Mouse (Mus musculus) testis, adult 2 months (tissue): ENCODE measurements around the gene Rap1b. TPM values are rescaled to one million over a fixed set of nuclear protein-coding genes. Genes with fewer than 3 reads are reported as not detected.

Experiments used
- H3K27ac ChIP-seq: fragments of 200-500 bp; 2 replicates; pipeline ENCODE4 v1.5.1; 2012; ENCODE audit warnings: low read depth, low read length; ENCODE audit not compliant: control insufficient read depth, insufficient read depth
- H3K27me3 ChIP-seq: fragments of 200-500 bp; 2 replicates; pipeline ENCODE4 v1.6.1; 2012; ENCODE audit warnings: mild to moderate bottlenecking, low read length, moderate library complexity; ENCODE audit not compliant: control insufficient read depth, insufficient read depth
- H3K36me3 ChIP-seq: fragments of 200-500 bp; 2 replicates; pipeline ENCODE4 v1.6.1; 2012; ENCODE audit warnings: mild to moderate bottlenecking, low read length; ENCODE audit not compliant: control insufficient read depth, insufficient read depth
- H3K4me1 ChIP-seq: fragments of 200-500 bp; 2 replicates; pipeline ENCODE4 v1.6.1; 2012; ENCODE audit warnings: low read length; ENCODE audit not compliant: control insufficient read depth, insufficient read depth
- H3K4me3 ChIP-seq: fragments of 200-500 bp; 2 replicates; pipeline ENCODE4 v1.5.1; 2012; ENCODE audit warnings: low read depth, mild to moderate bottlenecking, low read length, moderate library complexity, mixed read lengths; ENCODE audit not compliant: control insufficient read depth
- CTCF ChIP-seq: fragments of 200-500 bp; IDR thresholded peaks from 2 replicates; pipeline ENCODE4 v1.5.1; 2012; ENCODE audit warnings: low read depth, mild to moderate bottlenecking, inconsistent platforms, low read length, moderate library complexity; ENCODE audit not compliant: control insufficient read depth, insufficient read depth, insufficient replicate concordance
- POLR2A ChIP-seq: fragments of 200-500 bp; IDR thresholded peaks from 2 replicates; pipeline ENCODE4 v1.6.1; 2012; ENCODE audit warnings: low read depth, mild to moderate bottlenecking, inconsistent platforms, low read length, moderate library complexity; ENCODE audit not compliant: control insufficient read depth
- polyA plus RNA-seq: library from polyadenylated mRNA; depleted of rRNA; stranded (reverse); fragments of >200 nt; gene quantifications from 2 replicates; pipeline ENCODE4 v1.2.3, GENCODE M21; 2012

The Rap1b gene
- polyA plus RNA-seq, 1 experiment, result 13.8 TPM

- Histone ChIP-seq H3K27me3 (no peaks in the 10 kb centered on the region), H3K27ac (peak overlapping the region; percentile 87), H3K4me3 (peak overlapping the region; percentile 96), H3K4me1 (peaks cover 10% of the 10 kb centered on the region), H3K36me3 (no peaks in the 10 kb centered on the region)
- TF ChIP-seq POLR2A, result no peak
- no peak for TF ChIP-seq CTCF
These were observed 846 bp downstream of the Rap1b start for GRCm38 (mm10) chr10:117844782-117845596.

GRCm38 (mm10) chr10:117844279-117844678 lies 1.6 kb downstream of the Rap1b start:
- Histone ChIP-seq H3K27ac (no peak overlapping the region), H3K4me3 (no peak overlapping the region), H3K4me1 (peaks cover 10% of the 10 kb centered on the region), H3K27me3 (no peaks in the 10 kb centered on the region), H3K36me3 (no peaks in the 10 kb centered on the region)
- TF ChIP-seq POLR2A (no peak), CTCF (no peak)

DNA sequence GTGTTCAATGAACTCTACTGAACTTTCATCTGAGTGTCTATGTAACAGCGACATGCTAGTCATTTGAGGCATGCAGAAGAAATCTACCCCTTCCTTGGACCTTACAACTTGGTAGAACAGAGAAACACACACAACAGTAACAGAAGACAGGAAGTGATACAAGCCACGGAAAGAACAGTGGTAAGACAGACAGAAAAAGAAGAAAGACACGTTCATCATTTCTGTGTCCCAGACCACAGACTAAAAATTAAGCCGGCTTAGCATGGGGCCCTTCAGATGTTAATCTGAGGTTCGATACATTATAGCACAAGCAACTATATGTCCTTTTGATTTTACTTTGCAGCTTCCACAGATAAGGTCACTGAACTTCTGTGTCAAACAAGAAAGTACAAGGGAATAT lies 2.1 kb downstream of the Rap1b start:
- H3K4me1 ChIP-seq, result peaks cover 10% of the 10 kb centered on the region
- H3K27me3 ChIP-seq, result no peaks in the 10 kb centered on the region
- H3K36me3 ChIP-seq, result no peaks in the 10 kb centered on the region
- H3K4me3 ChIP-seq, result no peak overlapping the region
- no peak overlapping the region for H3K27ac ChIP-seq
- TF ChIP-seq POLR2A (no peak), CTCF (no peak)

DNA sequence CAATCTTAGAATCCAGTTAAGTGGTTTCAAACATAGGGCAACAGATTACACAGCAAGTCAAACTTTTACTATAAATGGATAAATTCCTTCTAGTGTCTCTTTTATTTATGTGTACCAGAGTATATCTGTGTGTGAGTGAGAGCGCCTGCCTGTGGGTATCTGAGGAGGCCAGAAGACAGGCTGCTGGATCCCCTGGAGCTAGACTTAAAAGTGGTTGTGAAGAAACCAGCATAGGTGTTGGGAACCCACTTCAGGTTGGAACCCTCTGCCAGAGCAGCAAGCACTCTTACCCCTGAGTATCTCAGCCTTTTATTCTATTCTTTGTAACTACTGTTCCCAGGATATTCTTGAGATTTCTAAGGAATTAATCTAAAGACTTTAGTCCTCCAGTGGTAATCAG lies 4.1 kb downstream of the Rap1b start:
- Histone ChIP-seq H3K4me3 (no peak overlapping the region), H3K36me3 (no peaks in the 10 kb centered on the region), H3K4me1 (peaks cover 10% of the 10 kb centered on the region), H3K27ac (no peak overlapping the region), H3K27me3 (no peaks in the 10 kb centered on the region)
- no peak for TF ChIP-seq CTCF
- no peak for TF ChIP-seq POLR2A

DNA sequence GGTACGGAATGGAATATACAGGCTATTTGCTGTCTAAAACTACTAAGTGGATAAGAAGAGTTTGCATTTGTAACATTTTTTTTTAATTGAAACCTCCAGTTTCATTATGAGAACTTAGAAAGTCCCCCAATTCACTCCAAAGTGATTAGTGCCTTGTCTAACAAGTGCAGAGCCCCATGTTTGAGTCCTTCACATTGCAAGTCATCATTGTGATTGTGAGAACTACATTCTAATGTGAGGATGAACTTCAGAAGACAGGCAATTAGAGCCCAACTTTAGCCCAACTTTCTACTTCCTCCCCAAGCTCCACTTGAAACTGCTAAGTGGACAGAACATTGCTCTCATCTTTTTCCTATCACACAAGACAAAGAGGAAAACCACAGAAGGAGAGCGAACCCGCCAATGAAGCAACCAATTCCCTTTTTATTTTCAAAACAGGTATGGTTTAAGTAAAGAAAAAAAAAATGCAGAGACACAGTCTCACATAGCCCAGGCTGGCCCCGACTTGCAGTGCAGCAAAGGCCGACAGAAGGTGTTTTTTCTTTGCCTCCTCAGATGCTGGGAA lies 5.3 kb downstream of the Rap1b start:
- no peaks in the 10 kb centered on the region for H3K36me3 ChIP-seq
- TF ChIP-seq POLR2A (no peak), CTCF (no peak)

DNA sequence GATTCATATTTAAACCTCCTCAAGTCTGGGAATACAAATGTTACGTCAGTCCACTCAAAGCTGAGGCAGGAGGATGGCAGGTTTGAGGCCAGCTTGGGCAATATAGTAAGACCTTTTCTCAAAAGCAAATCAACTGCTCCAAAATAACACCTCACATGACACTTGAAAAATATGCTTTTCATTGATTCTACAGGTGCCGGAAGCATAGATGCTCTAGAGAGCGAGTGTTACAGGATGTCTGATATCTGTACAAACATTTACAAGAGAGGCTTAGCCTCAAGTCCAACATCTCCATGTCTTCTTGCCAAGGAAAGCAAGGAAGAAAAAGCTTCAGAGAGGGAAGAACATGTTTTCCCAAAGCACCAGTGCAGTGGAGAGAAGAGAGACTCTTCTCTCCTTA lies 6.1 kb downstream of the Rap1b start:
- no peaks in the 10 kb centered on the region for H3K36me3 ChIP-seq
- no peak overlapping the region for H3K27ac ChIP-seq
- no peak for TF ChIP-seq CTCF
- TF ChIP-seq POLR2A, result no peak
- H3K4me1 ChIP-seq, result peaks cover 1% of the 10 kb centered on the region
- no peak overlapping the region for H3K4me3 ChIP-seq
- no peaks in the 10 kb centered on the region for H3K27me3 ChIP-seq

More for the DNA sequence above, 5.3 kb downstream of the Rap1b start:
- Histone ChIP-seq H3K4me1 (peaks cover 3% of the 10 kb centered on the region), H3K4me3 (no peak overlapping the region), H3K27me3 (no peaks in the 10 kb centered on the region), H3K27ac (no peak overlapping the region)

DNA sequence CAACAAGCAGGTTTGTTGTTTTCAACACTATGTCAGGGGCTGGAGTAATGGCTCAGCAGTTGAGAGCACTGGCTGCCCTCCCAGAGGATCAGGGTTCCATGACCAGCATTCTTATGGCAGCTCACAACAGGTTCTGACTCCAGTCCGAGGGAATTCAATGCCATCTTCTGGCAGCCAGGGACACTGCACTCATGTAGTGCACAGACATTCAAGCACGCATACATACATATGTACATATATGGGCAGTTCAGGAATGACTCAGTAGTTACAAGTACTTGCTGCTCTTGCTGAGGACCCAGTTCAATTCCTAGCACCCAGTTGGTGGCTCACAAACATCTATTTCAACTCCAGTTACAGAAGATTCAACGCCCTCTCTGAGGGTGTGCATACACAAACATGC lies 6.9 kb downstream of the Rap1b start:
- H3K4me3 ChIP-seq, result no peak overlapping the region
- H3K4me1 ChIP-seq, result no peaks in the 10 kb centered on the region
- no peaks in the 10 kb centered on the region for H3K36me3 ChIP-seq
- TF ChIP-seq POLR2A (no peak), CTCF (no peak)
- no peaks in the 10 kb centered on the region for H3K27me3 ChIP-seq
- no peak overlapping the region for H3K27ac ChIP-seq

GRCm38 (mm10) chr10:117836354-117836753 lies 9.5 kb downstream of the Rap1b start:
- no peak overlapping the region for H3K4me3 ChIP-seq
- TF ChIP-seq POLR2A (no peak), CTCF (no peak)

More at GRCm38 (mm10) chr10:117836354-117836753, 9.5 kb downstream of the Rap1b start:
- Histone ChIP-seq H3K36me3 (no peaks in the 10 kb centered on the region), H3K27me3 (no peaks in the 10 kb centered on the region), H3K4me1 (no peaks in the 10 kb centered on the region), H3K27ac (no peak overlapping the region)
